Mouse (Mus musculus): ENCODE results near the gene Zbtb42. TPM values are rescaled to one million over a fixed set of nuclear protein-coding genes. Genes with fewer than 3 reads are reported as not detected.

Zbtb42 gene
- polyA plus RNA-seq, 1 experiment from 2014 or later: 2.8 TPM

GRCm38 (mm10) chr12:112723028-112723330 is 44.4 kb downstream of the Zbtb42 start:
- 15% methylated on average over 5 of the region's 5 CpGs for WGBS (ENCODE audit: insufficient replicate concordance)
- Histone ChIP-seq H3K9ac (ENCODE audit: low read depth, low read length) (no peak overlapping the region), H3K9me3 (replicated peaks; ENCODE audit: control insufficient read depth, low read length) (no peaks in the 10 kb centered on the region), H3K4me2 (peak overlapping the region; percentile 99), H3K4me1 (ENCODE audit: control insufficient read depth, insufficient read depth, low read length) (peaks cover 5% of the 10 kb centered on the region; the same call in 1 of the 2 replicates), H3K36me3 (ENCODE audit: control insufficient read depth, insufficient read depth, low read length) (no peaks in the 10 kb centered on the region), H3K27ac (ENCODE audit: low read depth, low read length) (no peak overlapping the region), H3K4me3 (ENCODE audit: low read depth, low read length) (peak overlapping the region; percentile 75), H3K27me3 (ENCODE audit: control insufficient read depth, insufficient read depth, low read length) (peaks cover 27% of the 10 kb centered on the region)
- no peak; the same call in 1 of the 2 replicates for ATAC-seq (replicated peaks; ENCODE audit: insufficient number of reproducible peaks, low FRiP score, low TSS enrichment)

- whole genome bisulfite sequencing (ENCODE audit: insufficient replicate concordance): 86% methylated on average over 6 of the region's 6 CpGs
- peak overlapping the region; percentile 99; the same call in 1 of the 2 replicates for H3K4me2 ChIP-seq
- no peak for ATAC-seq (replicated peaks; ENCODE audit: insufficient number of reproducible peaks, low FRiP score, low TSS enrichment)
- H3K9me3 ChIP-seq (replicated peaks; ENCODE audit: control insufficient read depth, low read length): no peaks in the 10 kb centered on the region
- no peaks in the 10 kb centered on the region for H3K36me3 ChIP-seq (ENCODE audit: control insufficient read depth, insufficient read depth, low read length)
- no peak overlapping the region for H3K27ac ChIP-seq (ENCODE audit: low read depth, low read length)
- H3K4me1 ChIP-seq (ENCODE audit: control insufficient read depth, insufficient read depth, low read length): peaks cover 5% of the 10 kb centered on the region; the same call in 1 of the 2 replicates
- H3K27me3 ChIP-seq (ENCODE audit: control insufficient read depth, insufficient read depth, low read length): peaks cover 27% of the 10 kb centered on the region
- no peak overlapping the region for H3K9ac ChIP-seq (ENCODE audit: low read depth, low read length)
- no peak overlapping the region for H3K4me3 ChIP-seq (ENCODE audit: low read depth, low read length)
Measured at GRCm38 (mm10) chr12:112723445-112723844, 44.8 kb downstream of the Zbtb42 start.

- no peaks in the 10 kb centered on the region for H3K9me3 ChIP-seq (replicated peaks; ENCODE audit: control insufficient read depth, low read length)
- no peak overlapping the region for H3K27ac ChIP-seq (ENCODE audit: low read depth, low read length)
- 72% methylated on average over 11 of the region's 11 CpGs for WGBS (ENCODE audit: insufficient replicate concordance)
- no peak overlapping the region for H3K9ac ChIP-seq (ENCODE audit: low read depth, low read length)
- peaks cover 5% of the 10 kb centered on the region; the same call in 1 of the 2 replicates for H3K4me1 ChIP-seq (ENCODE audit: control insufficient read depth, insufficient read depth, low read length)
- H3K4me2 ChIP-seq: no peak overlapping the region
- ATAC-seq (replicated peaks; ENCODE audit: insufficient number of reproducible peaks, low FRiP score, low TSS enrichment): no peak
- H3K36me3 ChIP-seq (ENCODE audit: control insufficient read depth, insufficient read depth, low read length): no peaks in the 10 kb centered on the region
- H3K27me3 ChIP-seq (ENCODE audit: control insufficient read depth, insufficient read depth, low read length): peaks cover 27% of the 10 kb centered on the region
- no peak overlapping the region for H3K4me3 ChIP-seq (ENCODE audit: low read depth, low read length)
Measured at GRCm38 (mm10) chr12:112724077-112724805, 45.6 kb downstream of the Zbtb42 start.

- no peak for ATAC-seq (replicated peaks; ENCODE audit: insufficient number of reproducible peaks, low FRiP score, low TSS enrichment)
- Histone ChIP-seq H3K9me3 (replicated peaks; ENCODE audit: control insufficient read depth, low read length) (no peaks in the 10 kb centered on the region), H3K4me1 (ENCODE audit: control insufficient read depth, insufficient read depth, low read length) (no peaks in the 10 kb centered on the region), H3K4me3 (ENCODE audit: low read depth, low read length) (no peak overlapping the region), H3K27me3 (ENCODE audit: control insufficient read depth, insufficient read depth, low read length) (peaks cover 7% of the 10 kb centered on the region; the same call in 1 of the 2 replicates), H3K4me2 (no peak overlapping the region), H3K9ac (ENCODE audit: low read depth, low read length) (no peak overlapping the region), H3K27ac (ENCODE audit: low read depth, low read length) (no peak overlapping the region), H3K36me3 (ENCODE audit: control insufficient read depth, insufficient read depth, low read length) (no peaks in the 10 kb centered on the region)
- 78% methylated on average over 8 of the region's 8 CpGs for WGBS (ENCODE audit: insufficient replicate concordance)
Measured at GRCm38 (mm10) chr12:112727801-112728200, 49.2 kb downstream of the Zbtb42 start.

- Histone ChIP-seq H3K36me3 (ENCODE audit: control insufficient read depth, insufficient read depth, low read length) (no peaks in the 10 kb centered on the region), H3K4me3 (ENCODE audit: low read depth, low read length) (no peak overlapping the region), H3K4me1 (ENCODE audit: control insufficient read depth, insufficient read depth, low read length) (no peaks in the 10 kb centered on the region), H3K9ac (ENCODE audit: low read depth, low read length) (no peak overlapping the region), H3K9me3 (replicated peaks; ENCODE audit: control insufficient read depth, low read length) (no peaks in the 10 kb centered on the region), H3K27ac (ENCODE audit: low read depth, low read length) (no peak overlapping the region), H3K4me2 (no peak overlapping the region), H3K27me3 (ENCODE audit: control insufficient read depth, insufficient read depth, low read length) (0 out of 2 replicates have a peak, but pooled peaks cover under 1% of the 10 kb centered on the region)
- WGBS (ENCODE audit: insufficient replicate concordance): 81% methylated on average over 14 of the region's 14 CpGs
- no peak for ATAC-seq (replicated peaks; ENCODE audit: insufficient number of reproducible peaks, low FRiP score, low TSS enrichment)
Measured at GRCm38 (mm10) chr12:112730808-112731207, 52.2 kb downstream of the Zbtb42 start.

Small RNAs within 50 kb of the gene (microRNA-seq; reads per million reads assigned to microRNA genes)
- 0.81 reads per million, percentile 9 among the genes with 10 or more reads in this experiment for gene Mir6939 (ENCODE audit: borderline number of aligned reads)

Other genes with a start within 250 kb of the Zbtb42 start
- 8.7 and 8.9 TPM in 2 replicates for gene A530016L24Rik, start 189.4 kb upstream of the Zbtb42 start, polyA plus RNA-seq (2014; fragmentation: Nextera tagmentation; extraction: Ambion mirVana)
- 0.69 and 0.73 TPM in 2 replicates for gene Tmem179, start 162.1 kb upstream of the Zbtb42 start, polyA plus RNA-seq (2014; fragmentation: Nextera tagmentation; extraction: Ambion mirVana)
- gene Inf2, start 90.0 kb upstream of the Zbtb42 start, polyA plus RNA-seq (2014; fragmentation: Nextera tagmentation; extraction: Ambion mirVana): 3.2 and 3.8 TPM in 2 replicates
- 73.3 and 75.2 TPM in 2 replicates for gene Adssl1, start 58.8 kb upstream of the Zbtb42 start, polyA plus RNA-seq (2014; fragmentation: Nextera tagmentation; extraction: Ambion mirVana)
- 141 and 156 TPM in 2 replicates for gene Siva1, start 34.1 kb upstream of the Zbtb42 start, polyA plus RNA-seq (2014; fragmentation: Nextera tagmentation; extraction: Ambion mirVana)
- gene Akt1, start 3.9 kb upstream of the Zbtb42 start, polyA plus RNA-seq (2014; fragmentation: Nextera tagmentation; extraction: Ambion mirVana): 94.2 and 108 TPM in 2 replicates
- gene Cep170b, start 41.6 kb downstream of the Zbtb42 start, polyA plus RNA-seq (2014; fragmentation: Nextera tagmentation; extraction: Ambion mirVana): 2.6 and 3.1 TPM in 2 replicates
- gene Pld4, start 81.8 kb downstream of the Zbtb42 start, polyA plus RNA-seq (2014; fragmentation: Nextera tagmentation; extraction: Ambion mirVana): 1.5 and 1.7 TPM in 2 replicates
- 0.63 and 0.79 TPM in 2 replicates for gene Ahnak2, start 123.8 kb downstream of the Zbtb42 start, polyA plus RNA-seq (2014; fragmentation: Nextera tagmentation; extraction: Ambion mirVana)
- gene Clba1, start 130.1 kb downstream of the Zbtb42 start, polyA plus RNA-seq (2014; fragmentation: Nextera tagmentation; extraction: Ambion mirVana): 11.5 and 13.0 TPM in 2 replicates
- 61.5 and 62.8 TPM in 2 replicates for gene Cdca4, start 150.6 kb downstream of the Zbtb42 start, polyA plus RNA-seq (2014; fragmentation: Nextera tagmentation; extraction: Ambion mirVana)
- gene Gpr132, start 189.4 kb downstream of the Zbtb42 start, polyA plus RNA-seq (2014; fragmentation: Nextera tagmentation; extraction: Ambion mirVana): 0.19 TPM in 1 of 2 replicates, not detected in the other

Data from heart, embryonic 11.5 days (tissue).